Mouse (Mus musculus) lung, postnatal 36 days (tissue): Measurements from ENCODE around the gene Slc15a5.
A peak's percentile ranks its signal among the peaks of the same experiment; 100 is the strongest.

ENCODE experiments used
- DNase-seq: peaks from one replicate; pipeline ENCODE4 v3.0.0; 2022; ENCODE audit warnings: mixed read lengths

Slc15a5 gene

GRCm38 (mm10) chr6:138054956-138055355 is 24.8 kb downstream of the Slc15a5 start:
- no peak for DNase-seq

- DNase-seq = peak; percentile 72
Observed at GRCm38 (mm10) chr6:138054166-138054565, 25.6 kb downstream of the Slc15a5 start.

GRCm38 (mm10) chr6:138053686-138054085 is 26.0 kb downstream of the Slc15a5 start:
- DNase-seq = no peak

GRCm38 (mm10) chr6:138045364-138045763 is 34.4 kb downstream of the Slc15a5 start:
- DNase-seq = no peak

- no peak for DNase-seq
Observed at GRCm38 (mm10) chr6:138042891-138043290, 36.8 kb downstream of the Slc15a5 start.

GRCm38 (mm10) chr6:138041865-138042264 is 37.9 kb downstream of the Slc15a5 start:
- DNase-seq = no peak

- DNase-seq = no peak
Observed at GRCm38 (mm10) chr6:138037587-138037986, 42.1 kb downstream of the Slc15a5 start.

- DNase-seq = no peak
Observed at GRCm38 (mm10) chr6:138036891-138037290, 42.8 kb downstream of the Slc15a5 start.

- DNase-seq = no peak
Observed at GRCm38 (mm10) chr6:138016898-138017297, 62.8 kb downstream of the Slc15a5 start.

- DNase-seq = no peak
Observed at GRCm38 (mm10) chr6:138014976-138015674, 64.6 kb downstream of the Slc15a5 start.

- no peak for DNase-seq
Observed at GRCm38 (mm10) chr6:138011955-138012354, 67.8 kb downstream of the Slc15a5 start.

- no peak for DNase-seq
Observed at GRCm38 (mm10) chr6:138007705-138008104, 72.0 kb downstream of the Slc15a5 start.

GRCm38 (mm10) chr6:138006525-138007251 is 73.0 kb downstream of the Slc15a5 start:
- DNase-seq = no peak

- peak; percentile 27 for DNase-seq
Observed at GRCm38 (mm10) chr6:137989853-137990252, 89.9 kb downstream of the Slc15a5 start.

- DNase-seq = no peak
Observed at GRCm38 (mm10) chr6:137985169-137985568, 94.5 kb downstream of the Slc15a5 start.

GRCm38 (mm10) chr6:137982195-137982737 is 97.5 kb downstream of the Slc15a5 start:
- no peak for DNase-seq

- no peak for DNase-seq
Observed at GRCm38 (mm10) chr6:137980905-137981696, 98.6 kb downstream of the Slc15a5 start.

GRCm38 (mm10) chr6:137980413-137980812 is 99.3 kb downstream of the Slc15a5 start:
- DNase-seq = peak; percentile 71

- DNase-seq = no peak
Observed at GRCm38 (mm10) chr6:137979802-137980201, 99.9 kb downstream of the Slc15a5 start.

GRCm38 (mm10) chr6:137976021-137976420 is 103.7 kb downstream of the Slc15a5 start:
- no peak for DNase-seq

- DNase-seq = no peak
Observed at GRCm38 (mm10) chr6:137963703-137964102, 116.0 kb downstream of the Slc15a5 start.

GRCm38 (mm10) chr6:137962836-137963235 is 116.9 kb downstream of the Slc15a5 start:
- no peak for DNase-seq
